Mouse (Mus musculus): ENCODE data around the gene Wdr49. TPM values are rescaled to one million over a fixed set of nuclear protein-coding genes. Genes with fewer than 3 reads are reported as not detected.

Gene Wdr49
- polyA plus RNA-seq (2015; fragmentation: Nextera tagmentation; extraction: Ambion mirVana): not detected in 2 replicates

GRCm38 (mm10) chr3:75482056-75482455 lies at the start of gene Wdr49:
TSS of gene Wdr49 (minus strand) at chr3:75482156.
- 49% methylated on average over 2 of the region's 2 CpGs for WGBS (ENCODE audit: insufficient replicate concordance)
- Histone ChIP-seq H3K27me3 (ENCODE audit: insufficient read depth, low read length) (no peaks in the 10 kb centered on the region), H3K36me3 (replicated peaks; ENCODE audit: insufficient read depth, low read length) (no peaks in the 10 kb centered on the region), H3K9ac (replicated peaks) (no peak within 1 kb of the TSS), H3K4me3 (ENCODE audit: low read depth, low read length) (no peak within 1 kb of the TSS), H3K9me3 (ENCODE audit: low read length) (no peaks in the 10 kb centered on the region), H3K4me2 (ENCODE audit: low read depth, low read length) (no peak within 1 kb of the TSS), H3K27ac (ENCODE audit: low read depth) (no peak within 1 kb of the TSS), H3K4me1 (ENCODE audit: insufficient read depth) (no peaks in the 10 kb centered on the region)
- DNase-seq (no peak), ATAC-seq (no peak)
- TF ChIP-seq EP300 (IDR thresholded peaks at IDR 0.05; ENCODE audit: low read depth) (no peak), CTCF (IDR thresholded peaks at IDR 0.05; ENCODE audit: low read depth) (no peak)

GRCm38 (mm10) chr3:75531074-75531473 lies 49.1 kb upstream of the Wdr49 start:
- Histone ChIP-seq H3K4me2 (ENCODE audit: low read depth, low read length) (no peak overlapping the region), H3K9me3 (ENCODE audit: low read length) (no peaks in the 10 kb centered on the region), H3K4me3 (ENCODE audit: low read depth, low read length) (no peak overlapping the region), H3K27ac (ENCODE audit: low read depth) (no peak overlapping the region), H3K4me1 (ENCODE audit: insufficient read depth) (peaks cover 8% of the 10 kb centered on the region; the same call in 1 of the 2 replicates), H3K27me3 (ENCODE audit: insufficient read depth, low read length) (no peaks in the 10 kb centered on the region), H3K36me3 (replicated peaks; ENCODE audit: insufficient read depth, low read length) (peaks cover 19% of the 10 kb centered on the region), H3K9ac (replicated peaks) (no peak overlapping the region)
- WGBS (ENCODE audit: insufficient replicate concordance): 76% methylated on average over 3 of the region's 3 CpGs
- TF ChIP-seq EP300 (IDR thresholded peaks at IDR 0.05; ENCODE audit: low read depth) (no peak), CTCF (IDR thresholded peaks at IDR 0.05; ENCODE audit: low read depth) (no peak)
- peak; percentile 55; the same call in 1 of the 2 replicates for ATAC-seq
- DNase-seq: no peak

- ATAC-seq (no peak), DNase-seq (no peak)
- H3K27me3 ChIP-seq (ENCODE audit: insufficient read depth, low read length): no peaks in the 10 kb centered on the region
- WGBS (ENCODE audit: insufficient replicate concordance): 60% methylated on average over 1 of the region's 1 CpGs
- peaks cover 24% of the 10 kb centered on the region for H3K36me3 ChIP-seq (replicated peaks; ENCODE audit: insufficient read depth, low read length)
- no peak overlapping the region for H3K9ac ChIP-seq (replicated peaks)
- H3K27ac ChIP-seq (ENCODE audit: low read depth): no peak overlapping the region
- H3K4me2 ChIP-seq (ENCODE audit: low read depth, low read length): no peak overlapping the region
- no peaks in the 10 kb centered on the region for H3K9me3 ChIP-seq (ENCODE audit: low read length)
- H3K4me1 ChIP-seq (ENCODE audit: insufficient read depth): no peaks in the 10 kb centered on the region
- TF ChIP-seq CTCF (IDR thresholded peaks at IDR 0.05; ENCODE audit: low read depth) (no peak), EP300 (IDR thresholded peaks at IDR 0.05; ENCODE audit: low read depth) (no peak)
- no peak overlapping the region for H3K4me3 ChIP-seq (ENCODE audit: low read depth, low read length)
Observed at GRCm38 (mm10) chr3:75522527-75522926, 40.6 kb upstream of the Wdr49 start.

GRCm38 (mm10) chr3:75521314-75521713 lies 39.4 kb upstream of the Wdr49 start:
- no peak for TF ChIP-seq CTCF (IDR thresholded peaks at IDR 0.05; ENCODE audit: low read depth)
- TF ChIP-seq EP300 (IDR thresholded peaks at IDR 0.05; ENCODE audit: low read depth): no peak
- H3K36me3 ChIP-seq (replicated peaks; ENCODE audit: insufficient read depth, low read length): peaks cover 15% of the 10 kb centered on the region
- no peaks in the 10 kb centered on the region for H3K4me1 ChIP-seq (ENCODE audit: insufficient read depth)
- H3K4me2 ChIP-seq (ENCODE audit: low read depth, low read length): no peak overlapping the region
- H3K27me3 ChIP-seq (ENCODE audit: insufficient read depth, low read length): no peaks in the 10 kb centered on the region
- ATAC-seq: no peak
- WGBS (ENCODE audit: insufficient replicate concordance): 88% methylated on average over 2 of the region's 2 CpGs
- H3K9ac ChIP-seq (replicated peaks): no peak overlapping the region
- DNase-seq: no peak
- H3K27ac ChIP-seq (ENCODE audit: low read depth): no peak overlapping the region
- H3K4me3 ChIP-seq (ENCODE audit: low read depth, low read length): no peak overlapping the region
- no peaks in the 10 kb centered on the region for H3K9me3 ChIP-seq (ENCODE audit: low read length)

GRCm38 (mm10) chr3:75517631-75518250 lies 35.8 kb upstream of the Wdr49 start:
- Histone ChIP-seq H3K9me3 (ENCODE audit: low read length) (no peaks in the 10 kb centered on the region), H3K27me3 (ENCODE audit: insufficient read depth, low read length) (no peaks in the 10 kb centered on the region), H3K9ac (replicated peaks) (no peak overlapping the region), H3K36me3 (replicated peaks; ENCODE audit: insufficient read depth, low read length) (peaks cover 11% of the 10 kb centered on the region), H3K27ac (ENCODE audit: low read depth) (no peak overlapping the region), H3K4me3 (ENCODE audit: low read depth, low read length) (no peak overlapping the region), H3K4me2 (ENCODE audit: low read depth, low read length) (no peak overlapping the region), H3K4me1 (ENCODE audit: insufficient read depth) (no peaks in the 10 kb centered on the region)
- no peak for ATAC-seq
- 76% methylated on average over 7 of the region's 7 CpGs for WGBS (ENCODE audit: insufficient replicate concordance)
- DNase-seq: peak; percentile 57
- TF ChIP-seq CTCF (IDR thresholded peaks at IDR 0.05; ENCODE audit: low read depth) (peak; percentile 76), EP300 (IDR thresholded peaks at IDR 0.05; ENCODE audit: low read depth) (no peak)

- ATAC-seq (no peak), DNase-seq (no peak)
- H3K36me3 ChIP-seq (replicated peaks; ENCODE audit: insufficient read depth, low read length): no peaks in the 10 kb centered on the region
Observed at GRCm38 (mm10) chr3:75498961-75499960, 17.3 kb upstream of the Wdr49 start.

More at GRCm38 (mm10) chr3:75498961-75499960, 17.3 kb upstream of the Wdr49 start:
- no peaks in the 10 kb centered on the region for H3K27me3 ChIP-seq (ENCODE audit: insufficient read depth, low read length)
- no peaks in the 10 kb centered on the region for H3K4me1 ChIP-seq (ENCODE audit: insufficient read depth)
- 58% methylated on average over 7 of the region's 7 CpGs for WGBS (ENCODE audit: insufficient replicate concordance)
- no peak overlapping the region for H3K27ac ChIP-seq (ENCODE audit: low read depth)
- H3K9me3 ChIP-seq (ENCODE audit: low read length): no peaks in the 10 kb centered on the region
- no peak overlapping the region for H3K9ac ChIP-seq (replicated peaks)
- no peak overlapping the region for H3K4me3 ChIP-seq (ENCODE audit: low read depth, low read length)
- no peak for TF ChIP-seq EP300 (IDR thresholded peaks at IDR 0.05; ENCODE audit: low read depth)
- TF ChIP-seq CTCF (IDR thresholded peaks at IDR 0.05; ENCODE audit: low read depth): no peak
- no peak overlapping the region for H3K4me2 ChIP-seq (ENCODE audit: low read depth, low read length)
